Mouse (Mus musculus): ENCODE measurements around the gene Dlx6. TPM values are rescaled to one million over a fixed set of nuclear protein-coding genes. Genes with fewer than 3 reads are reported as not detected.

Dlx6 gene
- polyA plus RNA-seq, 1 experiment from 2014 or later, result not detected

DNA sequence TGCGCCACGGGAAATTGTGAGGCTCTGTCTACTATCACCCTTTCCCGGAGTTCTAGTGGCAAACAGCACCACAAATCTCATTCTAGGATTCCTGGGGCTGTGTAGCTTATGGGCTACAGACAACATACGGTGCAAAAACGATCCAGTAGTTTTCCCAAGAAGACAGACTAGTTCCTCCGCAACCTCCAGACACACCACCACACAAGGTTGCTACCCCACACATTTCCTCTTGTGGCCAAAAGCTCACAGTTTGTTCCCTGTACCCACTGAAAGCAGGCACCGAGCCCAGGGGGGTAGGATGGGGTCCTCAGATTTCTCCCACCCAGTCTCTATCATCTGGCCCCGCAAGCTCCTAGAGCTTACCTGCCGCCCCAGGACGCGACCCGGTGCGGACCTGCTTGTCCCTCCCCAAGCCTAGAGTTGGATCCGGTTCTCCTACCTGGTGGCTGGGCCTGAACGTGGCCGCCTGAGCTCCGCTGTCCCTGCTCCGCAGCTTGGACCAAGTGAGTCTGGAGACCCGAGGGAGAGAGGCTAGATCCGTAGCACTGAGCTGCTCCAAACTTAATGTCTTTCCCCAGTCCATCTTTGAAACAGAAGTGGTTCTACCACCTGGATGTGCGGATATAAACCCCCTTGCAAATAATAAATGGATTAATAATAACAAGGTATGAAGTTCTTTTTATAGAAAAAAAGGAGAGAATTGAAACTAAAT is 1.9 kb upstream of the Dlx6 start:
- Histone ChIP-seq H3K4me1 (replicated peaks) (peaks cover 17% of the 10 kb centered on the region), H3K27ac (no peak overlapping the region), H3K27me3 (peaks cover 95% of the 10 kb centered on the region), H3K9ac (no peak overlapping the region), H3K4me2 (no peak overlapping the region), H3K4me3 (no peak overlapping the region), H3K36me3 (no peaks in the 10 kb centered on the region), H3K9me3 (no peaks in the 10 kb centered on the region)
- no peak for ATAC-seq (ENCODE audit: low FRiP score)
- under 1% methylated on average over 21 of the region's 21 CpGs for WGBS

GRCm38 (mm10) chr6:6861798-6862428 is 1.2 kb upstream of the Dlx6 start:
- H3K27ac ChIP-seq, result no peak overlapping the region
- no peak overlapping the region for H3K9ac ChIP-seq
- no peak for ATAC-seq (ENCODE audit: low FRiP score)
- H3K4me1 ChIP-seq (replicated peaks), result peaks cover 17% of the 10 kb centered on the region
- WGBS, result 2% methylated on average over 11 of the region's 11 CpGs
- no peaks in the 10 kb centered on the region for H3K36me3 ChIP-seq
- H3K9me3 ChIP-seq, result no peaks in the 10 kb centered on the region
- H3K4me3 ChIP-seq, result no peak overlapping the region
- peaks cover 95% of the 10 kb centered on the region for H3K27me3 ChIP-seq
- no peak overlapping the region; the same call in 1 of the 2 replicates for H3K4me2 ChIP-seq

DNA sequence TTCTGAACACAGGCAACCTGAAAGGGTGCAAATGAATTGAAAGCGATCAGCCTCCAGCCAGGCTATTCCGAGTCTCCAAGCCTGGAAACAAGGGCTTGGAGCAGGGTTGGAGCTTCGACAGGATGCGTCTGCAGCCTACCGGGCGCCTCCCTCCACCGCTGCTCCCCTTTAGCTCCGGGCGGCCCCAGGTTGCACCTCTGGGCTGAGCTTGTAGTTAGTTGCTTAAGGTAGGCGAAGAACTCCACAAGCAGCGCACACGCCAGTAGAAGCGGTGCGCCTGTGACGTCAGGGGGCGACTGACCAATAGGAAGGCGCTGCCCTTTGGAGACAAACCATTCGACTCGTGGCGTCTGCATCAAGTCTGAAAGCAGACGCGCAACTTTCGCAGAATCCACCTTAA is 523 bp upstream of the Dlx6 start:
- peak; percentile 53 for ATAC-seq (ENCODE audit: low FRiP score)
- peak overlapping the region; percentile 36 for H3K4me3 ChIP-seq
- WGBS, result under 1% methylated on average over 23 of the region's 23 CpGs
- H3K4me1 ChIP-seq (replicated peaks), result peaks cover 17% of the 10 kb centered on the region
- H3K27ac ChIP-seq, result no peak overlapping the region
- peaks cover 95% of the 10 kb centered on the region for H3K27me3 ChIP-seq
- no peak overlapping the region for H3K9ac ChIP-seq
- no peaks in the 10 kb centered on the region for H3K36me3 ChIP-seq
- H3K4me2 ChIP-seq, result peak overlapping the region; percentile 56
- no peaks in the 10 kb centered on the region for H3K9me3 ChIP-seq

DNA sequence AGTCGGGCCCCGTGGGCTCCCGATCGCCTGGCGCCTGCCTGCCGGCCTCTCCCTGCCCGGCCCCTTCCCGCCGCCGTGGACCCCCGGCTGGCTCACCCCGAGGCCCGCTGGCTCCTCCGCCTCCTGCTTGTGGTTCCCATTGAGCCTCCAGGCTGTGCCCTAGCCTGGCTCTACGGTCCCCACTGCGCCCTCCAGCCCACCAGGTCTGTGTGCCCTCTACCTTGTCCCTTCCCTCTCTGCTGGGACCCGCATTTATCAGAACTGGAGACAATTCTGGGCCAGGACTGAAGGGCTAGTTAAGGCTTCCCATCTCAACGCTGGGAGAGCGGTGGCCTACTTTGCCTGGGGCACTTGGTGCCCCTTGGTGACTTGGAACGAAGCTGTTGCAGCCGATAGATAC is 821 bp downstream of the Dlx6 start:
- ATAC-seq (ENCODE audit: low FRiP score), result peak; percentile 65
- peak overlapping the region; percentile 36 for H3K4me3 ChIP-seq
- H3K27me3 ChIP-seq, result peaks cover 93% of the 10 kb centered on the region
- H3K36me3 ChIP-seq, result no peaks in the 10 kb centered on the region
- WGBS, result under 1% methylated on average over 21 of the region's 21 CpGs
- H3K27ac ChIP-seq, result no peak overlapping the region
- H3K4me2 ChIP-seq, result peak overlapping the region; percentile 56
- H3K9me3 ChIP-seq, result no peaks in the 10 kb centered on the region
- peaks cover 17% of the 10 kb centered on the region for H3K4me1 ChIP-seq (replicated peaks)
- H3K9ac ChIP-seq, result peak overlapping the region; percentile 46; the same call in 1 of the 2 replicates

- Histone ChIP-seq H3K9ac (no peak overlapping the region), H3K36me3 (no peaks in the 10 kb centered on the region), H3K4me2 (no peak overlapping the region), H3K27me3 (peaks cover 92% of the 10 kb centered on the region), H3K9me3 (no peaks in the 10 kb centered on the region), H3K4me3 (no peak overlapping the region), H3K4me1 (replicated peaks) (peaks cover 17% of the 10 kb centered on the region), H3K27ac (no peak overlapping the region)
- WGBS, result 2% methylated on average over 36 of the region's 36 CpGs
- ATAC-seq (ENCODE audit: low FRiP score), result no peak
Observed at GRCm38 (mm10) chr6:6864441-6865440, 1.6 kb downstream of the Dlx6 start.

GRCm38 (mm10) chr6:6867031-6867430 is 3.9 kb downstream of the Dlx6 start:
- H3K4me2 ChIP-seq, result no peak overlapping the region
- H3K4me1 ChIP-seq (replicated peaks), result peaks cover 17% of the 10 kb centered on the region
- no peaks in the 10 kb centered on the region for H3K36me3 ChIP-seq
- peaks cover 96% of the 10 kb centered on the region for H3K27me3 ChIP-seq
- under 1% methylated on average over 9 of the region's 9 CpGs for WGBS
- no peak overlapping the region for H3K4me3 ChIP-seq
- no peak for ATAC-seq (ENCODE audit: low FRiP score)
- no peaks in the 10 kb centered on the region for H3K9me3 ChIP-seq
- no peak overlapping the region for H3K27ac ChIP-seq
- H3K9ac ChIP-seq, result no peak overlapping the region

GRCm38 (mm10) chr6:6869041-6869685 is 6.0 kb downstream of the Dlx6 start:
- ATAC-seq (ENCODE audit: low FRiP score), result no peak
- Histone ChIP-seq H3K36me3 (no peaks in the 10 kb centered on the region), H3K9ac (no peak overlapping the region), H3K4me3 (no peak overlapping the region), H3K27ac (no peak overlapping the region), H3K27me3 (peaks cover 96% of the 10 kb centered on the region), H3K4me1 (replicated peaks) (no peaks in the 10 kb centered on the region), H3K9me3 (no peaks in the 10 kb centered on the region), H3K4me2 (no peak overlapping the region)
- WGBS, result 2% methylated on average over 13 of the region's 13 CpGs

GRCm38 (mm10) chr6:6869961-6870800 is 7.0 kb downstream of the Dlx6 start:
- H3K4me2 ChIP-seq, result no peak overlapping the region
- ATAC-seq (ENCODE audit: low FRiP score), result no peak
- no peak overlapping the region for H3K9ac ChIP-seq
- WGBS, result 0% methylated on average over 11 of the region's 11 CpGs
- no peaks in the 10 kb centered on the region for H3K9me3 ChIP-seq
- H3K36me3 ChIP-seq, result no peaks in the 10 kb centered on the region
- H3K4me3 ChIP-seq, result no peak overlapping the region
- no peak overlapping the region for H3K27ac ChIP-seq
- no peaks in the 10 kb centered on the region for H3K4me1 ChIP-seq (replicated peaks)
- H3K27me3 ChIP-seq, result peaks cover 96% of the 10 kb centered on the region

DNA sequence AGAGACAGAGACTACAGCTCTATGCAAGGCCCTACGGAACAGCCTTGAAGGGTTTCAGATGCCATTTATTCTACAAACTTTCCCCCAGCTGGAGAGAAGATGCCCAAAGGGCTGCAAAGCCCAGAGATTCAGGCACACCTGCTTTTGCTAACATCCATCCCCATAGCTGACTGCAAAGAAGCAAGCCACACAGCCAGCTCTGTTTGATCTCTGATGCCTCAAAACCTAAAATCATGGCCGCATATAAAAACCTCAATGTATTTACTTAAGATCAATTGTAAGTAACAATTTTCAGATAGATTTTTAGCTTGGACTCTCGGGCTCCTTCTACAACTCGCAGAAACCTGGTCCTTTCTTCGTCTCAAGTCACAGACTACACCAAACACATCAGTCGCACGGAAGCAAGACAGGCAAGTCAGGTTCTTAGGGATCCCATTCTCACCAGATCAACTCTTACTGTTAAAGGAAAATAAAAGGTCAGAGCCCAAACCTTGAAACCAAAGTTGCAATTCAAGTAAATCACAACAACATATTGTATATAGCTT is 7.8 kb downstream of the Dlx6 start:
- Histone ChIP-seq H3K4me2 (no peak overlapping the region), H3K9ac (no peak overlapping the region), H3K27ac (no peak overlapping the region), H3K4me3 (no peak overlapping the region), H3K4me1 (replicated peaks) (no peaks in the 10 kb centered on the region), H3K27me3 (peaks cover 96% of the 10 kb centered on the region), H3K9me3 (no peaks in the 10 kb centered on the region), H3K36me3 (no peaks in the 10 kb centered on the region)
- 2% methylated on average over 7 of the region's 7 CpGs for WGBS
- ATAC-seq (ENCODE audit: low FRiP score), result no peak

DNA sequence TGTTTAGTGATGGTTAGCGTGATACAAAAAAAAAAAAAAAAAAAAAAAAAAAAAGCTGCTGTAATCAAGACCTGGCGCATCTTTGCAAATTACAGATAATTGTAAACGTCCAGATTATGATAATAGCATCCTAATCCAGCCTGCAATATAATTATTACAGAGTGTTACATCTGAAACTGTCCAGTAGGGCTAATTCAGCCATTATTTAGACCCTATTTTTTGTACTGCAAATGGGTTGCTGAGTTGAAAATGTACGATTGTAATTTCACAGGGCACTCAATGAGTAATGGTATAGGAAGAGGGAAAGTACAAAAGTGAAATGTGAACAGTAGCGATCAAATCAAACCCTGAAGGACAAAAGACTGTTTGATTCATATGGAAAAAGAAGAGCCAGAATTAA is 8.6 kb downstream of the Dlx6 start:
- H3K9ac ChIP-seq, result no peak overlapping the region
- no peak overlapping the region for H3K4me3 ChIP-seq
- 3% methylated on average over 5 of the region's 5 CpGs for WGBS
- H3K36me3 ChIP-seq, result no peaks in the 10 kb centered on the region
- H3K27me3 ChIP-seq, result peaks cover 96% of the 10 kb centered on the region
- H3K27ac ChIP-seq, result no peak overlapping the region
- no peak for ATAC-seq (ENCODE audit: low FRiP score)
- H3K4me1 ChIP-seq (replicated peaks), result no peaks in the 10 kb centered on the region
- H3K9me3 ChIP-seq, result no peaks in the 10 kb centered on the region
- no peak overlapping the region for H3K4me2 ChIP-seq

DNA sequence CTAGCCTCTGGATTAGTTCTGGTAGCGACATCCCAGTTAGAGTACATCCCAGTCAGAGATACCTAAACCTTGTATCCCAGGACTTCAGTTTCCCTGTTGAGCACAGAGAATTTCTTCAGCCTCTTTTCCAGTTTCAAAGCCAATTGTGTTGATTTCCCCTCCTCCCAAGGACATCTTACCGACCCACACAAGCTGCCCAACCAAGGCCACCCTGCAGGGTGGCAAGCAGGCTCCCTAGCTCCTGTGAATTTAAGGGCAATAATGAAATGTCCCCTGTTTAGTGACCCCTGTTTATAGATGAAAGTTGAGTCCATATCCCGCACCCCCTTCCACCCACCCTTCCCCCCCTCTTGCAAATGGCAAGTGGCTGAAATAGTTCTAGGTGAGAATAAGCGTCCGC is 9.7 kb downstream of the Dlx6 start:
- Histone ChIP-seq H3K9ac (no peak overlapping the region), H3K4me2 (no peak overlapping the region), H3K4me1 (replicated peaks) (no peaks in the 10 kb centered on the region), H3K36me3 (no peaks in the 10 kb centered on the region), H3K27me3 (peaks cover 97% of the 10 kb centered on the region), H3K4me3 (no peak overlapping the region), H3K9me3 (no peaks in the 10 kb centered on the region), H3K27ac (no peak overlapping the region)
- 2% methylated on average over 5 of the region's 5 CpGs for WGBS
- no peak for ATAC-seq (ENCODE audit: low FRiP score)

Data from hindbrain, embryonic 13.5 days (tissue).